Mouse (Mus musculus) cerebellum, adult 2 months (tissue): ENCODE measurements around the gene Nipal1. TPM values are rescaled to one million over a fixed set of nuclear protein-coding genes. Genes with fewer than 3 reads are reported as not detected.

Source experiments
- DNase-seq, 2 experiments: peaks; one replicate each; pipeline ENCODE4 v3.0.0; 2021
- H3K27ac ChIP-seq: fragments of 200-500 bp; 2 replicates; pipeline ENCODE4 v1.5.1; 2012; ENCODE audit warnings: low read length, control low read depth, inconsistent platforms; ENCODE audit not compliant: insufficient read depth
- H3K27me3 ChIP-seq: fragments of 200-500 bp; 2 replicates; pipeline ENCODE4 v1.6.1; 2012; ENCODE audit warnings: inconsistent platforms, mild to moderate bottlenecking, low read length, moderate library complexity; ENCODE audit not compliant: control insufficient read depth, insufficient read depth
- H3K4me1 ChIP-seq: fragments of 200-500 bp; 2 replicates; pipeline ENCODE4 v1.6.1; 2011; ENCODE audit warnings: low read length; ENCODE audit not compliant: control insufficient read depth, insufficient read depth
- H3K4me3 ChIP-seq: fragments of 200-500 bp; replicated peaks from 2 replicates; pipeline ENCODE3; 2011; ENCODE audit warnings: mild to moderate bottlenecking, low read depth, low read length, control low read depth; ENCODE audit not compliant: insufficient read depth
- CTCF ChIP-seq: fragments of 200-500 bp; IDR thresholded peaks from 2 replicates; pipeline ENCODE4 v1.5.1; 2011; ENCODE audit warnings: low read depth, mild to moderate bottlenecking, control low read depth, low read length, moderate library complexity, borderline replicate concordance; ENCODE audit not compliant: insufficient read depth
- POLR2A ChIP-seq: fragments of 200-500 bp; IDR thresholded peaks from 2 replicates; pipeline ENCODE4 v1.6.1; 2011; ENCODE audit warnings: low read length, control low read depth, borderline replicate concordance; ENCODE audit not compliant: insufficient read depth
- WGBS: fragments of 180-500 bp; shearing (Covaris S2); methylation state at CpG from one replicate; pipeline ENCODE4 v1.1.7; 2018; 5-methylcytosine and 5-hydroxymethylcytosine counted together
- polyA plus RNA-seq: library from polyadenylated mRNA; depleted of rRNA; stranded (reverse); fragments of >200 nt; gene quantifications from 2 replicates; pipeline ENCODE4 v1.2.3, GENCODE M21; 2012

Gene Nipal1
- polyA plus RNA-seq, 1 experiment: not detected

DNA sequence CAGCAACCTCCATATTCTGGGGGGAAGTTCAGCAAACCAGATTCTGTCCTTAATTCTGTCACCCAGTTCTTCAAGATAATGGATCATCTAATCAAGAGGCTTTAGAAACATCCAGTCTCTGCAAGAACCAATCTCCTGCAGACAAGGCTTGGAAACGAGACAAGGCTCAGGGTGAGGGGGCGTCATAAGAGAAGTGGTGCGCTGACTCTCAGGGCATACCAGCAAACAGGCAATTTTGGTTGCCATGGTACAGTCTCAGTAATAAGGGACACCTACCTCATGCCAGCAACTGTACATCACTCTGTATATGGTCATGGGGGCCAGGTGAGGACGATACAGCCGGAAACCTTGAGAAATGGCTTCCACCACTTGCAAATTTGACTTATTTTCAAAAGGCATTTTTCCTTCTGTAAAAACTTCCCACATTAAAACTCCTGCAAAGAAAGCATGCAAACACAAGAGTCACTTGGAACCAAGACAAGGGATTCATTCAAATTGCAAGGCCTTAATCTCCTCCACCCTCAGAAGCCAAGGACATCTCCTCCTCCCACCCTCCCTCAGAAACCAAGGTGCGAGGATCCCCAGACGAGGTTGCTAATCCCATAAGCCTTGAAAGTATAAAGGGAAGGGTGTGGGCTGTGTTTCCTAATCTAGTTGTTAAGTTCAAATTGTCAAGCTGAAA, 51.4 kb downstream of the Nipal1 start:
- no peaks in the 10 kb centered on the region; the same call in 1 of the 2 replicates for H3K4me1 ChIP-seq
- no peak overlapping the region for H3K27ac ChIP-seq
- H3K27me3 ChIP-seq: no peaks in the 10 kb centered on the region; the same call in 1 of the 2 replicates
- TF ChIP-seq POLR2A: no peak
- no peak for TF ChIP-seq CTCF
- H3K4me3 ChIP-seq: no peak overlapping the region
- 55% methylated on average over 7 of the region's 7 CpGs for WGBS
- DNase-seq: no peak

DNA sequence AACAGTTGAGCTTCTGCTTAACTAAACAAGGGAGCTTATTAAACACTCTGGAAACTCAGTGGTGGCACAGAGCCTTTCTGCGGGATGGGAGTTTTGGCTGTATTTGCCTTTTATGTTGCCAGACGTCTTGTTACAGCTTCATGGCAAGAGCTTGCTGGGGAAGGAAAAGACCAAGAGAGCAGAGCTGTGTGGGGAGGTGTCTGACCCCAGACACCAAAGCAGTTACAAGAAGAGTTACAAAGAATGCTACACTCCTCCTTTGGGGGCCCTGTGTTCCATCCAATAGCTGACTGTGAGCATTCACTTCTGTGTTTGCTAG, 51.9 kb downstream of the Nipal1 start:
- TF ChIP-seq POLR2A: no peak
- TF ChIP-seq CTCF: no peak
- no peak for DNase-seq
- Histone ChIP-seq H3K4me3 (no peak overlapping the region), H3K4me1 (no peaks in the 10 kb centered on the region; the same call in 1 of the 2 replicates), H3K27ac (no peak overlapping the region), H3K27me3 (no peaks in the 10 kb centered on the region; the same call in 1 of the 2 replicates)
- WGBS: 29% methylated on average over 2 of the region's 2 CpGs

- DNase-seq: no peak
- H3K27ac ChIP-seq: no peak overlapping the region
Measured at GRCm38 (mm10) chr5:72702202-72702601, 54.6 kb downstream of the Nipal1 start.

GRCm38 (mm10) chr5:72706095-72706494, 58.5 kb downstream of the Nipal1 start:
- no peak for DNase-seq
- Histone ChIP-seq H3K27me3 (no peaks in the 10 kb centered on the region), H3K27ac (no peak overlapping the region), H3K4me3 (no peak overlapping the region), H3K4me1 (no peaks in the 10 kb centered on the region)
- TF ChIP-seq POLR2A: no peak
- no peak for TF ChIP-seq CTCF
- WGBS: 51% methylated on average over 10 of the region's 10 CpGs

More at GRCm38 (mm10) chr5:72702202-72702601, 54.6 kb downstream of the Nipal1 start:
- no peaks in the 10 kb centered on the region; the same call in 1 of the 2 replicates for H3K27me3 ChIP-seq
- H3K4me3 ChIP-seq: no peak overlapping the region
- H3K4me1 ChIP-seq: no peaks in the 10 kb centered on the region
- TF ChIP-seq CTCF (no peak), POLR2A (no peak)

GRCm38 (mm10) chr5:72706722-72707121, 59.1 kb downstream of the Nipal1 start:
- 71% methylated on average over 10 of the region's 10 CpGs for WGBS
- DNase-seq: no peak
- Histone ChIP-seq H3K4me1 (no peaks in the 10 kb centered on the region), H3K4me3 (no peak overlapping the region), H3K27me3 (no peaks in the 10 kb centered on the region), H3K27ac (no peak overlapping the region)
- no peak for TF ChIP-seq CTCF
- TF ChIP-seq POLR2A: no peak

DNA sequence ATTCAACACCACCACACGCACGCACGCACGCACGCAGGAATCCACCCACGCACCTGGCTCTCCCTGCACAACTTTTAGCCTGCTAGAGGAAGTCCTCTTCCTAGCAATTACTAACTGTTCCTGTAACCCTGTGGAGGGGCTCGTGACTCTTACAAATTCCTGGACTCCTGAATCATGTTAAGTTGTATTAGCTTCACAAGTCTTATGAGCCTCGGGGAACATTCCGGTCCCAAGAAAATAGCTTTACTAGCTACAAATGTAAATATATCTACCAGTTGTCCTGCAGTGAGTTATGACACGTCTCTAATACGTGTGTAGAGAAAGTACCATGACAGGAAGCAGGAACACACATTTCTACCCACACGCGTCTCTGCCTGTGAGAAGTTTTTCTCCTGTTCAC, 61.9 kb downstream of the Nipal1 start:
- WGBS: 89% methylated on average over 13 of the region's 13 CpGs
- no peak overlapping the region for H3K4me3 ChIP-seq
- H3K27ac ChIP-seq: no peak overlapping the region
- no peaks in the 10 kb centered on the region for H3K27me3 ChIP-seq
- TF ChIP-seq POLR2A: no peak
- TF ChIP-seq CTCF: no peak
- no peaks in the 10 kb centered on the region for H3K4me1 ChIP-seq
- no peak for DNase-seq

DNA sequence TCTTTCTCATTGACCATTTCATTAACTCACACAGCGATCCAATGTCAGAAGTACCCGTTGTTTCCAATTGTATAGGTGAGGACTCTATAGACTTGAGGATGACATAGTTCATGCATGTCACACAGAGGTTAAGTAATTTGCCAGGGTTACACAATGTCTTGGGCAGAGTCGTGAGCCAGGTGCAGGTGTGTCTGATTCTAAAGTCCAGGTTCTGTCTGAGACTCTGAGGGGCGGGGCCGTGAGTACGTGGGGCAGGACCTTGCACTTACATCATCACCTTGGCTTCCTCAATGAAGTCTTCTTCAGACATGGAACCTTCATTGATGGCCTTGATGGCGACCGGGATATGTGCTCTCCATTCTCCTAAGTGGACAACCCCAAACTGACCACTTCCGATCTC, 62.4 kb downstream of the Nipal1 start:
- Histone ChIP-seq H3K4me3 (no peak overlapping the region), H3K27ac (no peak overlapping the region), H3K4me1 (no peaks in the 10 kb centered on the region), H3K27me3 (no peaks in the 10 kb centered on the region)
- DNase-seq: no peak
- TF ChIP-seq CTCF (no peak), POLR2A (no peak)
- 96% methylated on average over 9 of the region's 9 CpGs for WGBS

DNA sequence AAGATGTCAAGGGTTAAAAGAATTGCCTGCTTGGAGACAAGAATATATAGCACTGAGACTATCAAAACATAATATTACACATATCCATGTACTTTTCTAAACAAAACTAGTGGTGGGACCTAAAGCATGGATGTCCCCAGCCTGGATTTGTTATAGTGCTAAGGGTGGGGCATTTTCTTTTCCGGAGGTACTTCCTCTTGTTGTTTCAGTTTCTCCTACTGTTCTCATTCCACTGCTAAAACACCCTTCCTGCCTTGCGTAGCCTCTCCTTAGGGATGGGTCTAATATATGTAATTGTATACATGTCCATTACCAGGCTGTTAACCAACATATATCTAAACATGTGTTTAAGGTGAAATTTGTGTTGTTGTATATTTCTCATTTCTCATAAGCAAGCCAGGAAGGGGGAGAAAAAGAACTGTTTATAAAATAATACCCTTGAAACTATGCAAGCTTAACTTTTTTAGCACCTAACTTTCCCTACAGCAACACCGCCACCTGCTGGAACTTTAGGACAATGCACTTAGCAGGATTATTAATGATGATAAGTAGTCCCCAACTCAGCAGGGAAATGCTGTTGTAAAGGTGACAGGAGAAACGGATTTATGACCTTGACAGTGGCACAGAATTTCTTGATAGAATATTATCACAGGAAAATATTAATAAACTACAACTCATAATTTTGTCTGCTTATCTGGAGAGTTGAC, 63.1 kb downstream of the Nipal1 start:
- Histone ChIP-seq H3K4me3 (no peak overlapping the region), H3K4me1 (no peaks in the 10 kb centered on the region), H3K27me3 (no peaks in the 10 kb centered on the region), H3K27ac (no peak overlapping the region)
- 27% methylated on average over 4 of the region's 4 CpGs for WGBS
- peak; percentile 16 to 29 for DNase-seq
- TF ChIP-seq CTCF: peak; percentile 51; the same call in 1 of the 2 replicates
- TF ChIP-seq POLR2A: no peak
